ENCODE assay signal across 21 mouse cellular contexts in genomic region chr12:94588599-94588998, GRCm38 (mm10).
A peak's percentile ranks its signal among the peaks of the same experiment; 100 is the strongest.
DNase-seq lines count a peak whose midpoint lies in the region; ATAC-seq lines count a peak whose summit lies in the region.
"Had no signal": no experiment of that assay in that cellular context is flagged by ENCODE, and none has a peak within 500 bp of the region (broad histone marks: within the 10 kb centered on the region; RNA-seq: fewer than 3 reads in every experiment).

No protein-coding gene starts in this region.

- ATAC-seq in embryonic facial prominence, embryonic 14.5 days (ENCODE audit: low read depth): no peak
- no peak for ATAC-seq in kidney, embryonic 14.5 days (ENCODE audit: low FRiP score, low TSS enrichment)
- ATAC-seq in lung, embryonic 16.5 days (ENCODE audit: low read depth): peak; percentile 62
- ATAC-seq in midbrain, embryonic 16.5 days: no peak
- ATAC-seq: forebrain, embryonic 13.5 days; hindbrain, embryonic 16.5 days; intestine, embryonic 15.5 days had no signal

- no peak overlapping the region for H3K4me3 ChIP-seq in embryonic facial prominence, embryonic 14.5 days (ENCODE audit: low read depth, low read length)
- H3K4me3 ChIP-seq in embryonic facial prominence, embryonic 10.5 days: no peak overlapping the region
- no peak overlapping the region for H3K4me3 ChIP-seq in kidney, embryonic 14.5 days (ENCODE audit: low read length)
- H3K4me3 ChIP-seq in lung, embryonic 16.5 days (ENCODE audit: low read length): no peak overlapping the region
- no peak overlapping the region for H3K4me3 ChIP-seq in midbrain, embryonic 16.5 days (ENCODE audit: low read depth, low read length)
- H3K4me3 ChIP-seq: embryonic facial prominence, embryonic 13.5 days; forebrain, embryonic 13.5 days; hindbrain, embryonic 10.5 days; intestine, embryonic 15.5 days; layer of hippocampus, adult 2 months; limb, embryonic 10.5 days; midbrain, embryonic 10.5 days; stomach, embryonic 15.5 days had no signal

- WGBS in embryonic facial prominence, embryonic 14.5 days: 69% methylated on average over 4 of the region's 4 CpGs
- 81% methylated on average over 4 of the region's 4 CpGs for WGBS in embryonic facial prominence, embryonic 10.5 days
- WGBS in kidney, embryonic 14.5 days: 16% methylated on average over 4 of the region's 4 CpGs
- 12% methylated on average over 4 of the region's 4 CpGs for WGBS in lung, embryonic 16.5 days
- WGBS in midbrain, embryonic 16.5 days: 81% methylated on average over 4 of the region's 4 CpGs

- no peaks in the 10 kb centered on the region for H3K27me3 ChIP-seq in embryonic facial prominence, embryonic 14.5 days (replicated peaks; ENCODE audit: control insufficient read depth, insufficient read depth, low read length)
- H3K27me3 ChIP-seq in embryonic facial prominence, embryonic 10.5 days (replicated peaks; ENCODE audit: low read depth, poor library complexity, severe bottlenecking): no peaks in the 10 kb centered on the region
- H3K27me3 ChIP-seq in kidney, embryonic 14.5 days (ENCODE audit: control insufficient read depth, insufficient read depth, low read length): no peaks in the 10 kb centered on the region
- H3K27me3 ChIP-seq in lung, embryonic 16.5 days (ENCODE audit: control insufficient read depth, insufficient read depth, low read depth, low read length): no peaks in the 10 kb centered on the region
- H3K27me3 ChIP-seq in midbrain, embryonic 16.5 days (ENCODE audit: control insufficient read depth, insufficient read depth, low read depth, low read length): no peaks in the 10 kb centered on the region
- H3K27me3 ChIP-seq: embryonic facial prominence, embryonic 13.5 days; forebrain, embryonic 13.5 days; intestine, embryonic 15.5 days; stomach, embryonic 15.5 days had no signal

- H3K27ac ChIP-seq in embryonic facial prominence, embryonic 14.5 days (replicated peaks; ENCODE audit: low read depth, low read length): no peak overlapping the region
- no peak overlapping the region for H3K27ac ChIP-seq in embryonic facial prominence, embryonic 10.5 days (replicated peaks)
- peak overlapping the region; percentile 8; the same call in 1 of the 2 replicates for H3K27ac ChIP-seq in kidney, embryonic 14.5 days (ENCODE audit: low read depth, low read length)
- H3K27ac ChIP-seq in lung, embryonic 16.5 days (ENCODE audit: low read length): no peak overlapping the region
- H3K27ac ChIP-seq in midbrain, embryonic 16.5 days (ENCODE audit: low read length): no peak overlapping the region
- H3K27ac ChIP-seq: embryonic facial prominence, embryonic 13.5 days; forebrain, embryonic 13.5 days; hindbrain, embryonic 10.5 days; intestine, embryonic 15.5 days; layer of hippocampus, adult 2 months; limb, embryonic 10.5 days; midbrain, embryonic 10.5 days; stomach, embryonic 15.5 days had no signal

- H3K36me3 ChIP-seq in embryonic facial prominence, embryonic 14.5 days (ENCODE audit: control insufficient read depth, insufficient read depth, low read length): no peaks in the 10 kb centered on the region
- H3K36me3 ChIP-seq in embryonic facial prominence, embryonic 10.5 days (replicated peaks): no peaks in the 10 kb centered on the region
- no peaks in the 10 kb centered on the region for H3K36me3 ChIP-seq in kidney, embryonic 14.5 days (ENCODE audit: control insufficient read depth, insufficient read depth, low read length)
- no peaks in the 10 kb centered on the region for H3K36me3 ChIP-seq in lung, embryonic 16.5 days (ENCODE audit: control insufficient read depth, insufficient read depth, low read length)
- H3K36me3 ChIP-seq in midbrain, embryonic 16.5 days (ENCODE audit: control insufficient read depth, insufficient read depth, low read length): no peaks in the 10 kb centered on the region
- H3K36me3 ChIP-seq: embryonic facial prominence, embryonic 13.5 days; hindbrain, embryonic 10.5 days; intestine, embryonic 15.5 days; limb, embryonic 10.5 days; midbrain, embryonic 10.5 days; stomach, embryonic 15.5 days had no signal

- no peaks in the 10 kb centered on the region for H3K4me1 ChIP-seq in embryonic facial prominence, embryonic 14.5 days (ENCODE audit: control insufficient read depth, insufficient read depth, low read length)
- H3K4me1 ChIP-seq in embryonic facial prominence, embryonic 10.5 days: no peaks in the 10 kb centered on the region
- H3K4me1 ChIP-seq in kidney, embryonic 14.5 days (ENCODE audit: control insufficient read depth, insufficient read depth, low read length): no peaks in the 10 kb centered on the region
- H3K4me1 ChIP-seq in lung, embryonic 16.5 days (replicated peaks; ENCODE audit: control insufficient read depth, insufficient read depth, low read length): peaks cover 6% of the 10 kb centered on the region; the same call in 1 of the 2 replicates
- no peaks in the 10 kb centered on the region for H3K4me1 ChIP-seq in midbrain, embryonic 16.5 days (ENCODE audit: control insufficient read depth, insufficient read depth, low read length)
- H3K4me1 ChIP-seq: embryonic facial prominence, embryonic 13.5 days; forebrain, embryonic 13.5 days; hindbrain, embryonic 10.5 days; intestine, embryonic 15.5 days; midbrain, embryonic 10.5 days; stomach, embryonic 15.5 days had no signal

- peak; percentile 14 for DNase-seq in embryonic facial prominence, embryonic 14.5 days (ENCODE audit: low spot score)
- DNase-seq in embryonic facial prominence, embryonic 10.5 days (ENCODE audit: low spot score): no peak
- no peak for DNase-seq in kidney, adult 9 months
- DNase-seq in lung, postnatal 4 days: no peak
- DNase-seq: cerebellum, adult 2 months; cerebellum, postnatal 25 days; gastrocnemius, postnatal 36 days; right cerebral cortex, adult 18-20 months; thymus, postnatal 25 days had no signal

- no peak overlapping the region for H3K4me2 ChIP-seq in embryonic facial prominence, embryonic 14.5 days (ENCODE audit: low read depth, low read length)
- no peak overlapping the region for H3K4me2 ChIP-seq in kidney, embryonic 14.5 days (replicated peaks; ENCODE audit: low read depth, low read length)
- no peak overlapping the region; the same call in 1 of the 2 replicates for H3K4me2 ChIP-seq in lung, embryonic 16.5 days (ENCODE audit: low read depth, low read length)
- no peak overlapping the region for H3K4me2 ChIP-seq in midbrain, embryonic 16.5 days (ENCODE audit: low read length)
- H3K4me2 ChIP-seq: embryonic facial prominence, embryonic 13.5 days; forebrain, embryonic 13.5 days; intestine, embryonic 15.5 days; stomach, embryonic 15.5 days had no signal

- H3K9me3 ChIP-seq in embryonic facial prominence, embryonic 14.5 days (ENCODE audit: control insufficient read depth, low read length): no peaks in the 10 kb centered on the region
- no peaks in the 10 kb centered on the region for H3K9me3 ChIP-seq in embryonic facial prominence, embryonic 10.5 days
- no peaks in the 10 kb centered on the region for H3K9me3 ChIP-seq in kidney, embryonic 14.5 days (ENCODE audit: control insufficient read depth, low read length)
- H3K9me3 ChIP-seq in lung, embryonic 16.5 days (ENCODE audit: control insufficient read depth, low read length): no peaks in the 10 kb centered on the region
- no peaks in the 10 kb centered on the region for H3K9me3 ChIP-seq in midbrain, embryonic 16.5 days (replicated peaks; ENCODE audit: control insufficient read depth, low read length, poor library complexity, severe bottlenecking)
- H3K9me3 ChIP-seq: embryonic facial prominence, embryonic 13.5 days; forebrain, embryonic 13.5 days; hindbrain, embryonic 10.5 days; intestine, embryonic 15.5 days; limb, embryonic 10.5 days; midbrain, embryonic 10.5 days; stomach, embryonic 15.5 days had no signal

- H3K9ac ChIP-seq in embryonic facial prominence, embryonic 14.5 days (ENCODE audit: low read depth, low read length): no peak overlapping the region
- H3K9ac ChIP-seq in kidney, embryonic 14.5 days (ENCODE audit: low read depth, low read length): no peak overlapping the region
- no peak overlapping the region for H3K9ac ChIP-seq in lung, embryonic 16.5 days (ENCODE audit: low read length)
- H3K9ac ChIP-seq in midbrain, embryonic 16.5 days (ENCODE audit: low read depth, low read length): no peak overlapping the region
- H3K9ac ChIP-seq: embryonic facial prominence, embryonic 13.5 days; forebrain, embryonic 13.5 days; intestine, embryonic 15.5 days; stomach, embryonic 15.5 days had no signal
